Mouse (Mus musculus): ENCODE measurements around the gene Slfn9.

DNA sequence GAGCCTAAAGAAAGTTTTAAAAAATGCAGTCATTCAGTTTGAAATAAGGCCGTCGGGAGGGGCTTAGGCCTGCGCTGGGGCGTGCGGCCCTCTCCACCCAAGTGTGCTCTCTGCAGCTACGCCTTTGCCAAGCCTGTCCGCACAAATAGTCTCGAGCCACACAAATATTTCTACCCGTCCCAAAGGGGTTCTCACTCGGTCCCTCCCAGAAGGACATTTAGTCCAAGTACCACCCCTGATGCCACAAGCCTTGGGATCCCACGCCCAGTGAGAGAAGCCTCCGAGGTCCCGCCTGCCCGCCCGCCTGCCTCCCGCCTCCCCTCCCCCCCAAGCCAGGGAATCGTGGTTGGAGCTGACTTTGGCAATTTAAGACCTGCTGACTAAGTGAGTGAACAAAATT, 8.4 kb downstream of the Slfn9 start:
- TF ChIP-seq CTCF (IDR thresholded peaks at IDR 0.05; ENCODE audit: low read depth, low read length): no peak
- no peak for TF ChIP-seq POLR2A (IDR thresholded peaks at IDR 0.05; ENCODE audit: borderline replicate concordance, low read depth, low read length)
